Mouse (Mus musculus): ENCODE results near the gene Bst2.
"Not testable (repeated sequence)": the region's sequence is repeated elsewhere in the genome, so short reads cannot be mapped to it uniquely, and the experiment has no call there.

Bst2 gene

GRCm38 (mm10) chr8:71519037-71519825 lies 18.0 kb downstream of the Bst2 start:
- DNase-seq (ENCODE audit: low spot score), result not testable (repeated sequence)

- no peak for DNase-seq (ENCODE audit: low spot score)
These were observed 20.5 kb downstream of the Bst2 start for GRCm38 (mm10) chr8:71516786-71517185.

GRCm38 (mm10) chr8:71515043-71515442 lies 22.2 kb downstream of the Bst2 start:
- DNase-seq (ENCODE audit: low spot score), result no peak

- DNase-seq (ENCODE audit: low spot score), result no peak
These were observed 24.1 kb downstream of the Bst2 start for GRCm38 (mm10) chr8:71513018-71513754.

GRCm38 (mm10) chr8:71511644-71512043 lies 25.6 kb downstream of the Bst2 start, which contains the start of gene Plvap:
TSS of gene Plvap (minus strand) at chr8:71511752.
- no peak for DNase-seq (ENCODE audit: low spot score)

GRCm38 (mm10) chr8:71509316-71509715 lies 27.9 kb downstream of the Bst2 start:
- DNase-seq (ENCODE audit: low spot score), result no peak

- no peak for DNase-seq (ENCODE audit: low spot score)
These were observed 29.6 kb downstream of the Bst2 start for GRCm38 (mm10) chr8:71507589-71508104.

GRCm38 (mm10) chr8:71505979-71506378 lies 31.3 kb downstream of the Bst2 start:
- DNase-seq (ENCODE audit: low spot score), result no peak

- no peak for DNase-seq (ENCODE audit: low spot score)
These were observed 31.9 kb downstream of the Bst2 start for GRCm38 (mm10) chr8:71505326-71505725.

GRCm38 (mm10) chr8:71504349-71504748 lies 32.9 kb downstream of the Bst2 start:
- DNase-seq (ENCODE audit: low spot score), result no peak

- no peak for DNase-seq (ENCODE audit: low spot score)
These were observed 38.2 kb downstream of the Bst2 start for GRCm38 (mm10) chr8:71498816-71499690.

- no peak for DNase-seq (ENCODE audit: low spot score)
These were observed 39.3 kb downstream of the Bst2 start for GRCm38 (mm10) chr8:71497881-71498501.

GRCm38 (mm10) chr8:71497077-71497645 lies 40.1 kb downstream of the Bst2 start:
- DNase-seq (ENCODE audit: low spot score), result no peak

- DNase-seq (ENCODE audit: low spot score), result no peak
These were observed 40.8 kb downstream of the Bst2 start for GRCm38 (mm10) chr8:71496481-71496880.

GRCm38 (mm10) chr8:71495811-71496210 lies 41.4 kb downstream of the Bst2 start:
- DNase-seq (ENCODE audit: low spot score), result no peak

GRCm38 (mm10) chr8:71495039-71495438 lies 42.2 kb downstream of the Bst2 start:
- DNase-seq (ENCODE audit: low spot score), result peak; percentile 56

- DNase-seq (ENCODE audit: low spot score), result no peak
These were observed 48.8 kb downstream of the Bst2 start for GRCm38 (mm10) chr8:71488454-71488853.

- no peak for DNase-seq (ENCODE audit: low spot score)
These were observed 49.4 kb downstream of the Bst2 start, which contains the start of gene Gtpbp3 for GRCm38 (mm10) chr8:71487691-71488445. TSS of gene Gtpbp3 (plus strand) at chr8:71488103.

GRCm38 (mm10) chr8:71486136-71486529 lies 51.1 kb downstream of the Bst2 start:
- DNase-seq (ENCODE audit: low spot score), result no peak

Data from urinary bladder, postnatal 10 days (tissue).